Mouse (Mus musculus) ES-E14 (cell line): Measurements from ENCODE around the gene Pitpnc1.

Experiments used
- CHD2 ChIP-seq: IDR thresholded peaks from 2 replicates; pipeline ENCODE4 v1.6.1; 2014; ENCODE audit warnings: mild to moderate bottlenecking, low read depth, low read length, inconsistent platforms
- HCFC1 ChIP-seq: IDR thresholded peaks from 2 replicates; pipeline ENCODE4 v1.6.1; 2012; ENCODE audit warnings: low read length, inconsistent platforms, borderline replicate concordance; ENCODE audit not compliant: insufficient read depth
- MAFK ChIP-seq: IDR thresholded peaks from 2 replicates; pipeline ENCODE4 v1.6.1; 2014; ENCODE audit warnings: mild to moderate bottlenecking, low read depth, low read length, inconsistent platforms; ENCODE audit not compliant: insufficient read depth
- ZC3H11A ChIP-seq: IDR thresholded peaks from 2 replicates; pipeline ENCODE4 v1.6.1; 2012; ENCODE audit warnings: low read depth, mild to moderate bottlenecking, inconsistent platforms, low read length, borderline replicate concordance
- ZNF384 ChIP-seq: IDR thresholded peaks from 2 replicates; pipeline ENCODE4 v1.6.1; 2012; ENCODE audit warnings: low read depth, low read length, inconsistent platforms

GRCm38 (mm10) chr11:107213745-107214144 is 256.8 kb downstream of the Pitpnc1 start:
- peak; percentile 99 for TF ChIP-seq ZNF384
- TF ChIP-seq ZC3H11A, result no peak
- no peak for TF ChIP-seq HCFC1
- TF ChIP-seq CHD2, result no peak
- TF ChIP-seq MAFK, result 0 out of 2 replicates have a peak, but pooled peaks have one; percentile 25
